Mouse (Mus musculus) thymus, postnatal 36 days (tissue): ENCODE measurements around the gene Rgs4.

ENCODE experiments used
- DNase-seq, 2 experiments: peaks; one replicate each; pipeline ENCODE4 v3.0.0; 2022; ENCODE audit warnings: mixed read lengths in 2 of 2

Rgs4 gene

GRCm38 (mm10) chr1:169747473-169747872, at the start of gene Rgs4:
Gene Rgs4, minus strand, starts transcription at chr1:169747642.
- DNase-seq = peak in 1 of 2 experiments; percentile 4

GRCm38 (mm10) chr1:169792437-169792836, 45.0 kb upstream of the Rgs4 start:
- DNase-seq = no peak

- no peak for DNase-seq
These were observed 38.5 kb upstream of the Rgs4 start for GRCm38 (mm10) chr1:169785981-169786380.

- DNase-seq = no peak
These were observed 29.1 kb upstream of the Rgs4 start for GRCm38 (mm10) chr1:169776566-169776965.

- DNase-seq = no peak
These were observed 17.1 kb upstream of the Rgs4 start for GRCm38 (mm10) chr1:169764619-169764955.

GRCm38 (mm10) chr1:169763858-169764618, 16.6 kb upstream of the Rgs4 start:
- DNase-seq = no peak

- no peak for DNase-seq
These were observed 15.1 kb upstream of the Rgs4 start for GRCm38 (mm10) chr1:169762524-169762923.

GRCm38 (mm10) chr1:169756532-169756931, 9.1 kb upstream of the Rgs4 start:
- no peak for DNase-seq

GRCm38 (mm10) chr1:169752395-169752794, 5.0 kb upstream of the Rgs4 start:
- DNase-seq = no peak

GRCm38 (mm10) chr1:169748439-169748838, 997 bp upstream of the Rgs4 start:
- no peak for DNase-seq

- no peak for DNase-seq
These were observed 460 bp upstream of the Rgs4 start for GRCm38 (mm10) chr1:169747902-169748301.

- DNase-seq = no peak
These were observed 6.3 kb downstream of the Rgs4 start for GRCm38 (mm10) chr1:169741147-169741546.

GRCm38 (mm10) chr1:169737231-169737630, 10.2 kb downstream of the Rgs4 start:
- no peak for DNase-seq

- DNase-seq = no peak
These were observed 11.3 kb downstream of the Rgs4 start for GRCm38 (mm10) chr1:169736139-169736538.

GRCm38 (mm10) chr1:169730599-169731100, 16.8 kb downstream of the Rgs4 start:
- no peak for DNase-seq

- no peak for DNase-seq
These were observed 21.1 kb downstream of the Rgs4 start for GRCm38 (mm10) chr1:169726319-169726718.

- no peak for DNase-seq
These were observed 25.6 kb downstream of the Rgs4 start for GRCm38 (mm10) chr1:169721836-169722235.

- no peak for DNase-seq
These were observed 42.9 kb downstream of the Rgs4 start for GRCm38 (mm10) chr1:169704395-169705087.

GRCm38 (mm10) chr1:169699184-169699583, 48.3 kb downstream of the Rgs4 start:
- DNase-seq = no peak

GRCm38 (mm10) chr1:169697236-169697635, 50.2 kb downstream of the Rgs4 start:
- no peak for DNase-seq

GRCm38 (mm10) chr1:169695356-169695755, 52.1 kb downstream of the Rgs4 start:
- no peak for DNase-seq

- DNase-seq = no peak
These were observed 53.9 kb downstream of the Rgs4 start for GRCm38 (mm10) chr1:169693537-169693936.

- DNase-seq = no peak
These were observed 54.4 kb downstream of the Rgs4 start for GRCm38 (mm10) chr1:169693040-169693439.
